Mouse (Mus musculus) cerebellum, adult 18-20 months (tissue): ENCODE measurements at regions not wholly inside any gene's neighbourhood (a gene's known extent, or its start where the extent isn't known, plus 50 kb on each side); places are given as distances from the start of the nearest gene placed in this dataset.

Experiments used
- DNase-seq, 2 experiments: peaks; one replicate each; pipeline ENCODE4 v3.0.0; 2021

- DNase-seq = no peak
These were observed 454.7 kb upstream of the BC052040 start for GRCm38 (mm10) chr2:115126625-115127369.

GRCm38 (mm10) chr2:115131746-115132145, 449.8 kb upstream of the BC052040 start:
- DNase-seq = peak; percentile 2 to 18

GRCm38 (mm10) chr2:115132165-115132592, 449.3 kb upstream of the BC052040 start:
- no peak for DNase-seq

- DNase-seq = no peak
These were observed 440.1 kb upstream of the BC052040 start for GRCm38 (mm10) chr2:115141416-115141815.

GRCm38 (mm10) chr2:115172111-115172510, 409.4 kb upstream of the BC052040 start:
- DNase-seq = no peak

GRCm38 (mm10) chr2:115177076-115177475, 404.4 kb upstream of the BC052040 start:
- DNase-seq = no peak

GRCm38 (mm10) chr2:115177896-115178295, 403.6 kb upstream of the BC052040 start:
- DNase-seq = peak; percentile 23 to 57

- DNase-seq = peak; percentile 5 to 21
These were observed 370.3 kb upstream of the BC052040 start for GRCm38 (mm10) chr2:115211191-115211590.

GRCm38 (mm10) chr2:115213181-115213970, 368.1 kb upstream of the BC052040 start:
- DNase-seq = peak in 1 of 2 experiments; percentile 4

GRCm38 (mm10) chr2:115214292-115214691, 367.2 kb upstream of the BC052040 start:
- no peak for DNase-seq

- no peak for DNase-seq
These were observed 351.5 kb upstream of the BC052040 start for GRCm38 (mm10) chr2:115230041-115230440.

GRCm38 (mm10) chr2:115247673-115248072, 333.8 kb upstream of the BC052040 start:
- DNase-seq = no peak

- DNase-seq = no peak
These were observed 331.3 kb upstream of the BC052040 start for GRCm38 (mm10) chr2:115250019-115250807.

GRCm38 (mm10) chr2:115257391-115257790, 324.1 kb upstream of the BC052040 start:
- DNase-seq = peak in 1 of 2 experiments; percentile 1

- no peak for DNase-seq
These were observed 313.3 kb upstream of the BC052040 start for GRCm38 (mm10) chr2:115268247-115268646.

- DNase-seq = no peak
These were observed 304.1 kb upstream of the BC052040 start for GRCm38 (mm10) chr2:115277421-115277820.

- no peak for DNase-seq
These were observed 288.5 kb upstream of the BC052040 start for GRCm38 (mm10) chr2:115293020-115293419.

- DNase-seq = no peak
These were observed 284.1 kb upstream of the BC052040 start for GRCm38 (mm10) chr2:115297463-115297862.

GRCm38 (mm10) chr2:115307248-115307647, 274.3 kb upstream of the BC052040 start:
- no peak for DNase-seq

GRCm38 (mm10) chr2:115309856-115310631, 271.5 kb upstream of the BC052040 start:
- no peak for DNase-seq

- no peak for DNase-seq
These were observed 263.0 kb upstream of the BC052040 start for GRCm38 (mm10) chr2:115318551-115318950.

- no peak for DNase-seq
These were observed 258.9 kb upstream of the BC052040 start for GRCm38 (mm10) chr2:115322582-115322981.
